Mouse (Mus musculus) liver, adult 2 months (tissue): ENCODE results near the gene Arid4a. TPM values are rescaled to one million over a fixed set of nuclear protein-coding genes. Genes with fewer than 3 reads are reported as not detected.

Experiments
- DNase-seq: peaks from one replicate; pipeline ENCODE4 v3.0.0-alpha.2; 2011; ENCODE audit warnings: low read depth, low spot score; ENCODE audit errors: extremely low read depth
- H3K27ac ChIP-seq: fragments of 200-500 bp; replicated peaks from 2 replicates; pipeline ENCODE4 v1.5.1; 2012; ENCODE audit warnings: low read depth, mild to moderate bottlenecking, control low read depth, inconsistent platforms, low read length; ENCODE audit not compliant: insufficient read depth
- H3K27me3 ChIP-seq: fragments of 200-500 bp; 2 replicates; pipeline ENCODE4 v1.6.1; 2012; ENCODE audit warnings: mild to moderate bottlenecking, moderate library complexity, low read length, inconsistent platforms; ENCODE audit not compliant: control insufficient read depth, insufficient read depth
- H3K36me3 ChIP-seq: fragments of 200-500 bp; 2 replicates; pipeline ENCODE4 v1.6.1; 2012; ENCODE audit warnings: low read length, inconsistent platforms; ENCODE audit not compliant: control insufficient read depth, insufficient read depth
- H3K4me1 ChIP-seq: fragments of 200-500 bp; 2 replicates; pipeline ENCODE4 v1.6.1; 2011; ENCODE audit warnings: low read length; ENCODE audit not compliant: control insufficient read depth, insufficient read depth
- H3K4me3 ChIP-seq: fragments of 200-500 bp; 2 replicates; pipeline ENCODE4 v1.5.1; 2011; ENCODE audit warnings: low read depth, mild to moderate bottlenecking, control low read depth, low read length, moderate library complexity; ENCODE audit not compliant: insufficient read depth
- H3K79me2 ChIP-seq: fragments of 200-500 bp; 2 replicates; pipeline ENCODE4 v1.6.1; 2012; ENCODE audit warnings: inconsistent platforms, mild to moderate bottlenecking, low read length, moderate library complexity; ENCODE audit not compliant: control insufficient read depth, insufficient read depth
- H3K9ac ChIP-seq: fragments of 200-500 bp; 2 replicates; pipeline ENCODE4 v1.6.1; 2012; ENCODE audit warnings: low read depth, mild to moderate bottlenecking, control low read depth, inconsistent platforms, low read length
- CTCF ChIP-seq: fragments of 200-500 bp; IDR thresholded peaks from 2 replicates; pipeline ENCODE4 v1.5.1; 2011; ENCODE audit warnings: low read depth, low read length, control low read depth
- POLR2A ChIP-seq: fragments of 200-500 bp; IDR thresholded peaks from 2 replicates; pipeline ENCODE4 v1.6.1; 2011; ENCODE audit warnings: low read length, control low read depth; ENCODE audit not compliant: insufficient read depth; ENCODE audit errors: extremely low read depth
- WGBS: fragments of 180-500 bp; shearing (Covaris S2); methylation state at CpG from one replicate; pipeline ENCODE4 v1.1.7; 2018; 5-methylcytosine and 5-hydroxymethylcytosine counted together
- polyA plus RNA-seq: library from polyadenylated mRNA; depleted of rRNA; stranded (reverse); fragments of >200 nt; gene quantifications from 2 replicates; pipeline ENCODE4 v1.2.3, GENCODE M21; 2012; rRNA removed
- total RNA-seq: library from RNA; depleted of rRNA; stranded (reverse); fragments of >200 nt; gene quantifications from 2 replicates; pipeline ENCODE4 v1.2.3, GENCODE M21; 2014; rRNA removed

Arid4a gene
- total and polyA plus RNA-seq, 2 experiments: 1.3 to 6.8 TPM

GRCm38 (mm10) chr12:71141189-71141588 lies 125.4 kb downstream of the Arid4a start:
- Histone ChIP-seq H3K27me3 (no peaks in the 10 kb centered on the region), H3K4me1 (0 out of 2 replicates have a peak, but pooled peaks cover 2% of the 10 kb centered on the region), H3K9ac (no peak overlapping the region), H3K27ac (no peak overlapping the region), H3K36me3 (peaks cover 7% of the 10 kb centered on the region; the same call in 1 of the 2 replicates), H3K79me2 (no peaks in the 10 kb centered on the region; the same call in 1 of the 2 replicates), H3K4me3 (no peak overlapping the region)
- no peak for TF ChIP-seq POLR2A
- TF ChIP-seq CTCF: no peak
- DNase-seq: no peak

- H3K79me2 ChIP-seq: no peaks in the 10 kb centered on the region; the same call in 1 of the 2 replicates
- no peak overlapping the region for H3K9ac ChIP-seq
- no peak overlapping the region for H3K27ac ChIP-seq
- WGBS: 76% methylated on average over 3 of the region's 3 CpGs
- DNase-seq: peak; percentile 19
- no peak for TF ChIP-seq POLR2A
- peak; percentile 36 for TF ChIP-seq CTCF
- H3K27me3 ChIP-seq: no peaks in the 10 kb centered on the region
- peaks cover 30% of the 10 kb centered on the region for H3K36me3 ChIP-seq
- H3K4me3 ChIP-seq: no peak overlapping the region
- no peaks in the 10 kb centered on the region for H3K4me1 ChIP-seq
These were observed 131.9 kb downstream of the Arid4a start for GRCm38 (mm10) chr12:71147641-71148040.

Other genes starting within 250 kb of the Arid4a start
- 3.0 and 3.6 TPM in 2 replicates for gene Frmd6, start 190.5 kb upstream of the Arid4a start, total RNA-seq
- 1.3 and 1.4 TPM in 2 replicates for gene Frmd6, start 190.5 kb upstream of the Arid4a start, polyA plus RNA-seq
- 26.8 and 31.0 TPM in 2 replicates for gene Actr10, start 78.1 kb upstream of the Arid4a start, total RNA-seq
- 17.3 and 19.2 TPM in 2 replicates for gene Actr10, start 78.1 kb upstream of the Arid4a start, polyA plus RNA-seq
- gene Psma3, start 41.4 kb upstream of the Arid4a start, total RNA-seq: 204 and 240 TPM in 2 replicates
- gene Psma3, start 41.4 kb upstream of the Arid4a start, polyA plus RNA-seq: 27.7 and 28.9 TPM in 2 replicates
- gene Tomm20l, start 95.4 kb downstream of the Arid4a start, total RNA-seq: not detected in 2 replicates
- not detected in 2 replicates for gene Tomm20l, start 95.4 kb downstream of the Arid4a start, polyA plus RNA-seq
- 27.3 and 27.8 TPM in 2 replicates for gene Timm9, start 120.7 kb downstream of the Arid4a start, total RNA-seq
- gene Timm9, start 120.7 kb downstream of the Arid4a start, polyA plus RNA-seq: 9.9 and 12.0 TPM in 2 replicates
- gene 2700049A03Rik, start 120.9 kb downstream of the Arid4a start, total RNA-seq: 3.4 and 3.5 TPM in 2 replicates
- gene 2700049A03Rik, start 120.9 kb downstream of the Arid4a start, polyA plus RNA-seq: 0.56 and 0.93 TPM in 2 replicates